Mouse (Mus musculus): ENCODE data around the gene Rtl3. TPM values are rescaled to one million over a fixed set of nuclear protein-coding genes. Genes with fewer than 3 reads are reported as not detected.

The Rtl3 gene
- 15.3 and 16.0 TPM in 2 replicates for polyA plus RNA-seq (2015; fragmentation: Nextera tagmentation; extraction: Ambion mirVana)

DNA sequence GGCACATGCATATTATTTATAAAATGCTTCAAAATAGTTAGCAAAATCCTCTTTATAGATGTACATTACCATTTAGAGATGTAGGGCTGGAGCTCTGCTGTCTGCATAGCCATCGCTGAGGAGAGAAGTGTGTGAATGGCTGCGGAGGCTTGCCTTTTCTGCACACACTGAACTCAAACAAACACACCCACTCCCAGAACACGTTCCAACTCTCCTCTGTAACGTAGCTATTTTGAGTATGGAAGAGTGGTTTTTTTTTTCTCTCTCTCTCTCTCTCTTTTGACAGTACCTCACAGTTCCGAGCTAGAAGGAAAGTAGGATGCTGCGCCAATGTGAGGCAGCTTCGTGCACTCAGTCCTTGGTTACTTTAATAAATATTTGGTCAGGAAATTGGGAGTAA is at the start of gene Rtl3:
Gene Rtl3, minus strand, starts transcription at position 236 of the 400 bp plus-strand sequence.
- Histone ChIP-seq H3K36me3 (ENCODE audit: control insufficient read depth, insufficient read depth) (peaks cover 4% of the 10 kb centered on the region), H3K9me3 (replicated peaks; ENCODE audit: control insufficient read depth, low read length) (peaks cover 8% of the 10 kb centered on the region), H3K9ac (ENCODE audit: low read length) (peak within 1 kb of the TSS; percentile 29), H3K4me3 (ENCODE audit: low read length) (peak within 1 kb of the TSS; percentile 19), H3K27me3 (ENCODE audit: control insufficient read depth, insufficient read depth, low read length) (no peaks in the 10 kb centered on the region), H3K27ac (ENCODE audit: low read length) (peak within 1 kb of the TSS; percentile 53), H3K4me2 (ENCODE audit: low read depth, low read length) (peak within 1 kb of the TSS; percentile 37), H3K4me1 (ENCODE audit: control insufficient read depth, insufficient read depth, low read length) (0 out of 2 replicates have a peak, but pooled peaks cover 2% of the 10 kb centered on the region)
- ATAC-seq (replicated peaks; ENCODE audit: extremely low read depth, insufficient read depth, low FRiP score), result no peak
- 42% methylated on average over 7 of the region's 7 CpGs for WGBS

DNA sequence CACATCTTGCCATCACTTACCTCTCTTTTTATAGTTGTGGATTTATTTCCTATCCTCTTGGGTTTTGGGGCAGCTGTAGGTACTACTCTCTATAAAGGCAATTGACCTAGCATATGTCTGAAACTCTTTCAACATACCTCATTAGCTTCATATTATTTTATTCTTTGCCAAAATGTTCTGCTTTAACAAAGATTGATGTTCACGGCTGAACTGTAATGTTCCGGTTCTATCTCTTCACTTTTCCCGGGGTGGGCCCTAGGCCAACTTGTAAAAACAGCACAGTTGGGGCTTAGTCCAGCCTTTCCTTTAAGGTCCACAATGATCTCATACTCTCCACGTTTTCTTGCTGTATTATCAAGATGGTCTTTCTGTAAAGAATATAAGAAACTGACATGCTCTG is 31.9 kb upstream of the Rtl3 start:
- Histone ChIP-seq H3K9ac (ENCODE audit: low read length) (no peak overlapping the region), H3K9me3 (replicated peaks; ENCODE audit: control insufficient read depth, low read length) (no peaks in the 10 kb centered on the region), H3K36me3 (ENCODE audit: control insufficient read depth, insufficient read depth) (no peaks in the 10 kb centered on the region), H3K4me3 (ENCODE audit: low read length) (no peak overlapping the region), H3K27ac (ENCODE audit: low read length) (no peak overlapping the region), H3K27me3 (ENCODE audit: control insufficient read depth, insufficient read depth, low read length) (no peaks in the 10 kb centered on the region), H3K4me1 (ENCODE audit: control insufficient read depth, insufficient read depth, low read length) (no peaks in the 10 kb centered on the region), H3K4me2 (ENCODE audit: low read depth, low read length) (no peak overlapping the region)
- 39% methylated on average over 4 of the region's 4 CpGs for WGBS
- ATAC-seq (replicated peaks; ENCODE audit: extremely low read depth, insufficient read depth, low FRiP score), result no peak

DNA sequence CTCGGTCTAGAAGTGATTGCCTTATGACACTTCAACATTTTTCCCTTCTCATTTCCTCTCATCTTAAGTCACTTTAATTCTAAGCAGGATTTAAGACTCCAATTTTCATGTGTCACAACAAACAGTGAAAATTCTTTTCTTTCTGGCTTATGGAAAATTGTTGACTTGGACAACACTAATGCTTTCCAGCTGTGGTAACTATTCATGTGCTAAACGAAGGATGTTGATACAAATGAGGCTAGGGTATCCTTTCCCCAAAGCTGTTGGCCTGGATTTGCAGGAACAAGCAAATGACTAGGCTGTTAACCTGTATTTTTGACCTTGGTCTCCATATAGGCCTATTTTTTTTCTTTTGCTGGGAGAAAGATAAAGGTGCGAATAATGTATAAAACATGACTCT is 31.4 kb upstream of the Rtl3 start:
- H3K4me1 ChIP-seq (ENCODE audit: control insufficient read depth, insufficient read depth, low read length), result no peaks in the 10 kb centered on the region

DNA sequence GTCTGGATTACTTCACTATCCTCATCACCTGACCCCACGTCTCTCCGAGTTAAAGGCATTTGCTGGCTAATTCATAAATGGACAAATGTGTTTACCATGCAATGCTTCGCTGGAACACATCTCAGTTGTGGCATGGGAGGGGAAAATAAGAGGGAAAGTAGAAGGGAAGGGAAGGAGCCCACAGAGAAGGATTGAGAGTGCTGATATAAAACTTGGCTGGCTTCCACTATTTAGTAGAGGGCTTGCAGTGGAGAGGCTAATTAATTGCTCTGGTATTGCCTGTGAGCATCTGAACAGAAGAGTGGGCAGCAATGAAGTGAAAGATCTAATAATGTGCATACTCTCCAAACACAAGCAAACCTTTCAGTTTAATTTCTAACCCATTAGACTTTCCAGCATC is 31.0 kb upstream of the Rtl3 start:
- ATAC-seq (replicated peaks; ENCODE audit: extremely low read depth, insufficient read depth, low FRiP score), result no peak
- no peaks in the 10 kb centered on the region for H3K9me3 ChIP-seq (replicated peaks; ENCODE audit: control insufficient read depth, low read length)
- H3K9ac ChIP-seq (ENCODE audit: low read length), result no peak overlapping the region
- no peak overlapping the region for H3K4me3 ChIP-seq (ENCODE audit: low read length)
- no peaks in the 10 kb centered on the region for H3K4me1 ChIP-seq (ENCODE audit: control insufficient read depth, insufficient read depth, low read length)
- no peak overlapping the region for H3K27ac ChIP-seq (ENCODE audit: low read length)
- no peaks in the 10 kb centered on the region for H3K27me3 ChIP-seq (ENCODE audit: control insufficient read depth, insufficient read depth, low read length)
- WGBS, result 58% methylated on average over 3 of the region's 3 CpGs
- H3K36me3 ChIP-seq (ENCODE audit: control insufficient read depth, insufficient read depth), result no peaks in the 10 kb centered on the region
- H3K4me2 ChIP-seq (ENCODE audit: low read depth, low read length), result no peak overlapping the region

More for the DNA sequence above, 31.4 kb upstream of the Rtl3 start:
- Histone ChIP-seq H3K9me3 (replicated peaks; ENCODE audit: control insufficient read depth, low read length) (no peaks in the 10 kb centered on the region), H3K4me3 (ENCODE audit: low read length) (no peak overlapping the region), H3K27ac (ENCODE audit: low read length) (no peak overlapping the region), H3K4me2 (ENCODE audit: low read depth, low read length) (no peak overlapping the region), H3K36me3 (ENCODE audit: control insufficient read depth, insufficient read depth) (no peaks in the 10 kb centered on the region), H3K27me3 (ENCODE audit: control insufficient read depth, insufficient read depth, low read length) (no peaks in the 10 kb centered on the region), H3K9ac (ENCODE audit: low read length) (no peak overlapping the region)
- no peak for ATAC-seq (replicated peaks; ENCODE audit: extremely low read depth, insufficient read depth, low FRiP score)
- WGBS, result 47% methylated on average over 3 of the region's 3 CpGs

DNA sequence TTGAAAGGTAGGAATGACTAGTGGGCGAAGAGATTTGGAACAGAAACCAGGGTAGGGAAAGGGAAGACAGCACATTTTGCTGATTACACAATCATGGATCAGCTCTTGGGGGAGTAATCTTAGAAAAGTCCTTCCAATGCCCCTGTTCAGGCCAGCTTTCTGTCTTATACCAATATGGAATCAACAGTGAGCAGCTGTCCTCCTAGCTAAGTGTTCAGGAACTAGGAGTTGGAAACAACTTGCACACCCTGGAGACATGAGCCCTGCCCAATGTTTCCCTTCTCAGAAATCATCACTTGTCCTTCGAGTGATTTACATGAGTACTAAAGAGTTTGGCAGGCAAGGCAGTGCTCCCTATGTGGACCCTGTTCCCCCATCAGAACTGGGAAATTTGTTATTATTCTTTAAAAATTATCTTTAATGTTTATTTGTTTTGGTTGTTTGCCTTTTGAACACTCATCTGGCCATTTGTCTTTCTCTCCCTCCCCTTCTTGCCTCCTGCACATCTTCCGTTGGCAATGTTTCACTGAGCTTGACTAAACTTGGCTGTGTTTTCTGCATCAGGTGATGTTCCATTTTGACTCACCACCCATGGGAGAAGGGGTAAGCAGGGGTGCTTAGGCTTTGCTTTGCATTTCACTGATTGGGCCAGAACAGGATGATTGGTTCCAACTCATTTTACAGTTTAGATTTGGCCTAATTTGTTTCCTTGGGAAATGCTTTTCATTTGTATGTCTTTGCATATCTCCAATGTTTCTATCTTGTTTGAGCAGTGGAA is 13.3 kb upstream of the Rtl3 start:
- WGBS, result 64% methylated on average over 3 of the region's 3 CpGs
- Histone ChIP-seq H3K9ac (ENCODE audit: low read length) (no peak overlapping the region), H3K9me3 (replicated peaks; ENCODE audit: control insufficient read depth, low read length) (no peaks in the 10 kb centered on the region), H3K27ac (ENCODE audit: low read length) (no peak overlapping the region), H3K4me1 (ENCODE audit: control insufficient read depth, insufficient read depth, low read length) (no peaks in the 10 kb centered on the region), H3K4me2 (ENCODE audit: low read depth, low read length) (no peak overlapping the region), H3K4me3 (ENCODE audit: low read length) (no peak overlapping the region), H3K36me3 (ENCODE audit: control insufficient read depth, insufficient read depth) (no peaks in the 10 kb centered on the region), H3K27me3 (ENCODE audit: control insufficient read depth, insufficient read depth, low read length) (no peaks in the 10 kb centered on the region)
- no peak; the same call in 1 of the 2 replicates for ATAC-seq (replicated peaks; ENCODE audit: extremely low read depth, insufficient read depth, low FRiP score)

DNA sequence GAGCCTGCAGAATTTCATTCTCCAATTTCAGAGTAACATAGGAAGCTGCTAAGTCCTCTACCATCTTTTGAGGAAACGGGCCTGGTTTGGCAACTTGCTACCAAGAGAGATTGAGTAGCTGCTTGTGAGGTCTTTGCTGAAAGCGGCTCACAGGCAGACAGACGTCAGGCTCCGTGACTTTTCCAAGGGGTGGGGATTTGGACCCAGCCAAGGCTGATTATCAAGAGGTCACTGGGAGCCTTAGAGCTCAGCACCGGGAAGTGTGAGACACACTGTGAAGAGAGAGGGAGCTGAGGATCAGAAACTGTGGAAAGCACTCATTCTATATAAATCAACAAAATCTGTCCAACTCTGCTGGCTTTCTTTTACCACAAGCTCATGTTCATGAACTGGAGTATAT is 853 bp downstream of the Rtl3 start:
- no peak for ATAC-seq (replicated peaks; ENCODE audit: extremely low read depth, insufficient read depth, low FRiP score)
- peak overlapping the region; percentile 29 for H3K9ac ChIP-seq (ENCODE audit: low read length)
- H3K4me3 ChIP-seq (ENCODE audit: low read length), result peak overlapping the region; percentile 19

DNA sequence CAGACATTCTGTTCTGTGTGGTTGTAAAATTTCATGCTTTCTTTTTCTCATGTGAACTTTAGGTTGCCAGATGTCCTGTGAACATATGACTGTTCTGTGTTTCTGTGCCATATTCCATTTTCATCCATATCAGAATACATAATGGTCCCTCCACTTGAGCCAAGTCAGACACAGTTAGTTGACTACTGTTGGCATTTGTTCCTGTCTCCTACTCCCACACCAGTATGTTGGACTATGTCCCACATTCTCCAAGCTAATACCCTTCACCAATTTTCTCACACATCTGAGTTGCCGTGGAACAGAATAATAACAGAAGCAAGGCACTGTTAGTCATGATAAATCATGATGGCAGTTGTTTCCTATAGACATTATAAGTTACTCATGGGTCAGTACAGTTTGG is 9.9 kb downstream of the Rtl3 start:
- peak overlapping the region; percentile 25; the same call in 1 of the 2 replicates for H3K27ac ChIP-seq (ENCODE audit: low read length)

More for the DNA sequence above, 853 bp downstream of the Rtl3 start:
- peaks cover 4% of the 10 kb centered on the region for H3K36me3 ChIP-seq (ENCODE audit: control insufficient read depth, insufficient read depth)
- 0 out of 2 replicates have a peak, but pooled peaks cover 2% of the 10 kb centered on the region for H3K4me1 ChIP-seq (ENCODE audit: control insufficient read depth, insufficient read depth, low read length)
- peaks cover 8% of the 10 kb centered on the region for H3K9me3 ChIP-seq (replicated peaks; ENCODE audit: control insufficient read depth, low read length)
- 28% methylated on average over 5 of the region's 5 CpGs for WGBS
- H3K27me3 ChIP-seq (ENCODE audit: control insufficient read depth, insufficient read depth, low read length), result no peaks in the 10 kb centered on the region
- peak overlapping the region; percentile 53 for H3K27ac ChIP-seq (ENCODE audit: low read length)
- H3K4me2 ChIP-seq (ENCODE audit: low read depth, low read length), result peak overlapping the region; percentile 37

DNA sequence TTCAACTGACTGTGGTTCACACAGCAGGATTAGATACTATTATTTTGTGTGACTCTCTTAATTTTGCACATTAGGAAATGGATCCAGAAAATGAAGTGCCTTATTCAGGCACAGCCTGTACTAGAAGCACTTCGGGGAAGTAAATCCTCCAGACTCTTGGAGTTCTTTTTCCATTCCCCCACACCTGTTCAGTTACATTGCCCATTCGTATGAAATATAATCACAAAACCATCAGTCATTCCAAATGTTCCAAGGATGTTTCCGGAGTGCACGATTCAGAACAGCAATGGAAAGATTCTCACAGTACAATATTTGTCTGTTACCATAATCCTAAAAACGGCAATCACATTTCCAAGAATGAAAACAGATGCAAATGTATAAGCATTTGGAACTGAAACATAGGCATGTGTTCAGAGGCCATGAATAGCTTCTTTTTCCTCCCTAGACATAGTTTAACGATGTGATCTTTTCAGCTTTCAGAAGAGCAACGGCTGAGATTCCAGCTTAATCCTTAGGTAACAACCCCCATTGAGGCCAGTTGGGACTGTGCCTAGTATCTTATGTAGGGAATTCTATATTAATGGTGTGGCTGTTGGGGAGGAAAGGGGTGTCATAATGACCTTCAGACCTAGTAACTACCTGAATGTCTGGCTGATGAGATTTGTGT is 30.8 kb downstream of the Rtl3 start:
- Histone ChIP-seq H3K9ac (ENCODE audit: low read length) (no peak overlapping the region), H3K4me1 (ENCODE audit: control insufficient read depth, insufficient read depth, low read length) (no peaks in the 10 kb centered on the region), H3K27ac (ENCODE audit: low read length) (no peak overlapping the region), H3K36me3 (ENCODE audit: control insufficient read depth, insufficient read depth) (no peaks in the 10 kb centered on the region), H3K4me3 (ENCODE audit: low read length) (no peak overlapping the region), H3K9me3 (replicated peaks; ENCODE audit: control insufficient read depth, low read length) (no peaks in the 10 kb centered on the region), H3K4me2 (ENCODE audit: low read depth, low read length) (no peak overlapping the region), H3K27me3 (ENCODE audit: control insufficient read depth, insufficient read depth, low read length) (no peaks in the 10 kb centered on the region)
- no peak for ATAC-seq (replicated peaks; ENCODE audit: extremely low read depth, insufficient read depth, low FRiP score)
- WGBS, result 62% methylated on average over 7 of the region's 7 CpGs

More for the DNA sequence above, 9.9 kb downstream of the Rtl3 start:
- no peaks in the 10 kb centered on the region for H3K9me3 ChIP-seq (replicated peaks; ENCODE audit: control insufficient read depth, low read length)
- no peak overlapping the region for H3K4me3 ChIP-seq (ENCODE audit: low read length)
- H3K9ac ChIP-seq (ENCODE audit: low read length), result no peak overlapping the region
- ATAC-seq (replicated peaks; ENCODE audit: extremely low read depth, insufficient read depth, low FRiP score), result peak; percentile 73
- H3K27me3 ChIP-seq (ENCODE audit: control insufficient read depth, insufficient read depth, low read length), result no peaks in the 10 kb centered on the region
- no peaks in the 10 kb centered on the region for H3K4me1 ChIP-seq (ENCODE audit: control insufficient read depth, insufficient read depth, low read length)
- WGBS, result 48% methylated on average over 1 of the region's 1 CpGs
- H3K36me3 ChIP-seq (ENCODE audit: control insufficient read depth, insufficient read depth), result no peaks in the 10 kb centered on the region
- H3K4me2 ChIP-seq (ENCODE audit: low read depth, low read length), result no peak overlapping the region

DNA sequence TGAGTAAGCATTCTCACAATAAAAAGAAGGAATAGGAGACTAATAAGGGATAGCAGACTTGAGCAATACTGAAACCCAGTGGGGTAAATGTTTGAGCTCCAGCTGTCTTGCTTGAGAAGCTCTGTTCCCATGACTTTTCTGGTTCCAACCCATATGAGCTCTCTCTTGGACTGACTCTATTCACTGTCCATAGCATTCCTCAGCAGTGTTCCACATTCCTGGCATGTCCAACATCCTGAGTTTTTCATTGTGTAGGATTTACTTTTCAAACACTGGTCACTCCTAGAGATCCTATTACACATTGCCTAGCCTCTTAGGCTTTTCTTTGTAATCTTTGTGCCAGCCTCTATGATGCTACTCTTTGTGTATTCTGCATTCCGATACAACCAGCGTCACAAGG is 36.1 kb downstream of the Rtl3 start:
- 77% methylated on average over 2 of the region's 2 CpGs for WGBS

More for the DNA sequence above, 36.1 kb downstream of the Rtl3 start:
- no peaks in the 10 kb centered on the region for H3K4me1 ChIP-seq (ENCODE audit: control insufficient read depth, insufficient read depth, low read length)
- H3K4me2 ChIP-seq (ENCODE audit: low read depth, low read length), result no peak overlapping the region
- H3K9me3 ChIP-seq (replicated peaks; ENCODE audit: control insufficient read depth, low read length), result no peaks in the 10 kb centered on the region
- ATAC-seq (replicated peaks; ENCODE audit: extremely low read depth, insufficient read depth, low FRiP score), result no peak
- no peaks in the 10 kb centered on the region for H3K27me3 ChIP-seq (ENCODE audit: control insufficient read depth, insufficient read depth, low read length)
- no peaks in the 10 kb centered on the region for H3K36me3 ChIP-seq (ENCODE audit: control insufficient read depth, insufficient read depth)
- H3K4me3 ChIP-seq (ENCODE audit: low read length), result no peak overlapping the region
- no peak overlapping the region for H3K9ac ChIP-seq (ENCODE audit: low read length)
- no peak overlapping the region for H3K27ac ChIP-seq (ENCODE audit: low read length)

Data from heart, embryonic 16.5 days (tissue).